Comparison of ENCODE assay signal across 9 mouse cellular contexts in genomic region chr3:60111889-60112646, GRCm38 (mm10). TPM values are rescaled to one million over a fixed set of nuclear protein-coding genes. Genes with fewer than 3 reads are reported as not detected.
DNase-seq lines count a peak whose midpoint lies in the region; ATAC-seq and TF ChIP-seq lines count a peak whose summit lies in the region.
"Had no signal": no experiment of that assay in that cellular context is flagged by ENCODE, and none has a peak within 500 bp of the region (broad histone marks: within the 10 kb centered on the region; RNA-seq: fewer than 3 reads in every experiment).

No protein-coding gene starts in this region.

- POLR2A ChIA-PET in Patski (lab: Charles Lee) = no interaction called here

- no peaks in the 10 kb centered on the region for H3K9me3 ChIP-seq in intestine, embryonic 15.5 days

- no peak overlapping the region for H3K27ac ChIP-seq in left cerebral cortex, adult 2 months
- H3K27ac ChIP-seq in intestine, embryonic 15.5 days = no peak overlapping the region

- H3K9ac ChIP-seq in intestine, embryonic 15.5 days = no peak overlapping the region

- DNase-seq in cerebellum, adult 9-10 months = peak; percentile 38
- DNase-seq in cerebellum, postnatal 4 days (ENCODE audit: low spot score in 2 of 2) = no peak
- DNase-seq in left cerebral cortex, adult 2 months (ENCODE audit: extremely low spot score in 1 of 2, low spot score in 2 of 2) = peak in 1 of 2 experiments; percentile 13
- no peak for DNase-seq in left cerebral cortex, adult 8-10 months (ENCODE audit: low spot score in 2 of 2)
- no peak for DNase-seq in Patski (ENCODE audit: low read depth, low spot score)
- DNase-seq in skeletal muscle tissue, adult 2 months (ENCODE audit: low read depth, low spot score) = peak; percentile 32
- DNase-seq in kidney, adult 8-10 months = no peak

- 75% methylated on average over 6 of the region's 6 CpGs for WGBS in intestine, embryonic 15.5 days

- in situ Hi-C loops in Patski (cut with MboI; ENCODE audit: low pct_unique_long_range_greater_than_20kb) = loop anchor here (10.0 kb wide), 1 partner anchor 787 kb away; no protein-coding TSS in a partner anchor

- CTCF ChIA-PET in Patski (lab: Charles Lee) = interaction anchor here (1.0 to 4.9 kb wide), 3 partner anchors 9 to 241 kb away, joined by 3 to 28 read pairs (median 4); no protein-coding TSS in a partner anchor

- peak; percentile 83 for TF ChIP-seq CTCF in left cerebral cortex, adult 2 months (IDR thresholded peaks at IDR 0.05)
- TF ChIP-seq CTCF in Patski (IDR thresholded peaks at IDR 0.05) = peak; percentile 76

- H3K4me3 ChIP-seq in left cerebral cortex, adult 2 months = no peak overlapping the region
- no peak overlapping the region for H3K4me3 ChIP-seq in intestine, embryonic 15.5 days (replicated peaks)

- ATAC-seq in Patski = no peak
- ATAC-seq in intestine, embryonic 15.5 days = 0 out of 2 replicates have a peak, but pooled peaks have one; percentile 65

- no peaks in the 10 kb centered on the region for H3K36me3 ChIP-seq in intestine, embryonic 15.5 days

- H3K27me3 ChIP-seq in Patski = no peaks in the 10 kb centered on the region
- no peaks in the 10 kb centered on the region for H3K27me3 ChIP-seq in intestine, embryonic 15.5 days (replicated peaks)

- intact Hi-C loops in left cerebral cortex, adult 2 months (cut with DNase I) = loop anchor here (5.0 kb wide), 3 partner anchors 240 to 1035 kb away; no protein-coding TSS in a partner anchor

- H3K4me1 ChIP-seq in intestine, embryonic 15.5 days (replicated peaks) = no peaks in the 10 kb centered on the region

- no peak overlapping the region for H3K4me2 ChIP-seq in intestine, embryonic 15.5 days (replicated peaks)

RNA-seq across cellular contexts. Expression of gene Sucnr1, which starts 30.4 kb away (rescaled TPM):
- total RNA-seq in left cerebral cortex, adult 2 months (2021) = not detected
- not detected for total RNA-seq in left cerebral cortex, adult 8-10 months (2022)
- polyA plus RNA-seq in Patski (2021) = not detected
- polyA plus RNA-seq in intestine, embryonic 15.5 days (2015; fragmentation: Nextera tagmentation; extraction: Ambion mirVana) = 0.58 and 0.64 TPM in 2 replicates
- total RNA-seq: heart, postnatal 14 days had no signal

Comparison
In these comparisons a context has a peak if more than half of its experiments do, and no peak if none do; other contexts are left out.
1. DNase-seq: peak in cerebellum, adult 9-10 months (single experiment) and skeletal muscle tissue, adult 2 months (single experiment); none in cerebellum, postnatal 4 days (0 of 2), left cerebral cortex, adult 8-10 months (0 of 2), Patski (single experiment) and kidney, adult 8-10 months (0 of 2).